In genomic region chr19:9922228-9922627, GRCm38 (mm10) we compare ENCODE assay signal across 8 mouse cellular contexts. TPM values are rescaled to one million over a fixed set of nuclear protein-coding genes. Genes with fewer than 3 reads are reported as not detected.
DNase-seq lines count a peak whose midpoint lies in the region; ATAC-seq and TF ChIP-seq lines count a peak whose summit lies in the region.

No protein-coding gene starts in this region.

- 19% methylated on average over 2 of the region's 2 CpGs for WGBS in hindbrain, embryonic 14.5 days
- 22% methylated on average over 2 of the region's 2 CpGs for whole genome bisulfite sequencing in hindbrain, embryonic 11.5 days
- 9% methylated on average over 2 of the region's 2 CpGs for WGBS in hindbrain, postnatal 0 days
- WGBS in midbrain, embryonic 16.5 days, result 7% methylated on average over 2 of the region's 2 CpGs

- H3K4me1 ChIP-seq in hindbrain, embryonic 14.5 days (replicated peaks; ENCODE audit: control insufficient read depth, insufficient read depth, low read length), result peaks cover 9% of the 10 kb centered on the region
- no peaks in the 10 kb centered on the region for H3K4me1 ChIP-seq in hindbrain, embryonic 11.5 days (replicated peaks; ENCODE audit: control insufficient read depth, insufficient read depth, low read length)
- peaks cover 15% of the 10 kb centered on the region for H3K4me1 ChIP-seq in hindbrain, postnatal 0 days (ENCODE audit: insufficient read depth, low read length)
- peaks cover 12% of the 10 kb centered on the region for H3K4me1 ChIP-seq in midbrain, embryonic 16.5 days (ENCODE audit: control insufficient read depth, insufficient read depth, low read length)

- ATAC-seq in hindbrain, embryonic 14.5 days (ENCODE audit: low FRiP score), result peak; percentile 51; the same call in 1 of the 2 replicates
- no peak for ATAC-seq in hindbrain, embryonic 11.5 days (ENCODE audit: low FRiP score)
- ATAC-seq in hindbrain, postnatal 0 days, result peak; percentile 73
- ATAC-seq in midbrain, embryonic 16.5 days, result peak; percentile 87

- H3K36me3 ChIP-seq in hindbrain, embryonic 14.5 days (replicated peaks; ENCODE audit: control insufficient read depth, insufficient read depth), result no peaks in the 10 kb centered on the region
- H3K36me3 ChIP-seq in hindbrain, embryonic 11.5 days (ENCODE audit: control insufficient read depth, insufficient read depth, low read length), result no peaks in the 10 kb centered on the region
- no peaks in the 10 kb centered on the region for H3K36me3 ChIP-seq in hindbrain, postnatal 0 days (ENCODE audit: insufficient read depth, low read length)
- H3K36me3 ChIP-seq in midbrain, embryonic 16.5 days (ENCODE audit: control insufficient read depth, insufficient read depth, low read length), result no peaks in the 10 kb centered on the region

- H3K27me3 ChIP-seq in hindbrain, embryonic 14.5 days (ENCODE audit: control insufficient read depth, insufficient read depth, low read length), result no peaks in the 10 kb centered on the region
- no peaks in the 10 kb centered on the region for H3K27me3 ChIP-seq in hindbrain, embryonic 11.5 days (ENCODE audit: control insufficient read depth, insufficient read depth, low read length)
- no peaks in the 10 kb centered on the region for H3K27me3 ChIP-seq in hindbrain, postnatal 0 days (ENCODE audit: insufficient read depth, low read length)
- no peaks in the 10 kb centered on the region for H3K27me3 ChIP-seq in midbrain, embryonic 16.5 days (ENCODE audit: control insufficient read depth, insufficient read depth, low read depth, low read length)

- no peak overlapping the region for H3K4me3 ChIP-seq in hindbrain, embryonic 14.5 days (replicated peaks; ENCODE audit: low read length)
- no peak overlapping the region for H3K4me3 ChIP-seq in hindbrain, embryonic 11.5 days (ENCODE audit: low read depth, low read length)
- no peak overlapping the region for H3K4me3 ChIP-seq in hindbrain, postnatal 0 days (ENCODE audit: low read length)
- no peak overlapping the region for H3K4me3 ChIP-seq in midbrain, embryonic 16.5 days (ENCODE audit: low read depth, low read length)

- DNase-seq in hindbrain, embryonic 14.5 days (ENCODE audit: low spot score), result peak; percentile 60
- DNase-seq in hindbrain, embryonic 11.5 days (ENCODE audit: low spot score), result no peak
- peak; percentile 79 for DNase-seq in brain, embryonic 18.5 days (ENCODE audit: low read depth, low spot score)
- DNase-seq in hindbrain, postnatal 0 days (ENCODE audit: low spot score), result peak; percentile 86
- DNase-seq in yolk sac, embryonic 10.5 days (ENCODE audit: low spot score), result no peak
- no peak for DNase-seq in thymus, postnatal 0 days (ENCODE audit: low spot score)
- DNase-seq in urinary bladder, adult 2 months (ENCODE audit: low spot score), result no peak

- peak overlapping the region; percentile 5; the same call in 1 of the 2 replicates for H3K27ac ChIP-seq in hindbrain, embryonic 14.5 days
- no peak overlapping the region for H3K27ac ChIP-seq in hindbrain, embryonic 11.5 days (ENCODE audit: low read depth, low read length)
- peak overlapping the region; percentile 66; the same call in 1 of the 2 replicates for H3K27ac ChIP-seq in hindbrain, postnatal 0 days
- H3K27ac ChIP-seq in midbrain, embryonic 16.5 days (ENCODE audit: low read length), result peak overlapping the region; percentile 65

- H3K9me3 ChIP-seq in hindbrain, embryonic 14.5 days (ENCODE audit: control insufficient read depth, low read length), result no peaks in the 10 kb centered on the region
- no peaks in the 10 kb centered on the region for H3K9me3 ChIP-seq in hindbrain, embryonic 11.5 days (ENCODE audit: control insufficient read depth, low read length)
- no peaks in the 10 kb centered on the region for H3K9me3 ChIP-seq in hindbrain, postnatal 0 days (ENCODE audit: low read length)
- H3K9me3 ChIP-seq in midbrain, embryonic 16.5 days (replicated peaks; ENCODE audit: control insufficient read depth, low read length, poor library complexity, severe bottlenecking), result no peaks in the 10 kb centered on the region

- TF ChIP-seq CTCF in hindbrain, postnatal 0 days (IDR thresholded peaks at IDR 0.05; ENCODE audit: low read depth), result 0 out of 2 replicates have a peak, but pooled peaks have one; percentile 7

- no peak overlapping the region for H3K4me2 ChIP-seq in hindbrain, embryonic 14.5 days (replicated peaks)
- H3K4me2 ChIP-seq in hindbrain, embryonic 11.5 days (replicated peaks; ENCODE audit: low read depth, low read length), result no peak overlapping the region
- H3K4me2 ChIP-seq in hindbrain, postnatal 0 days (ENCODE audit: low read depth, low read length), result no peak overlapping the region
- H3K4me2 ChIP-seq in midbrain, embryonic 16.5 days (ENCODE audit: low read length), result no peak overlapping the region

- H3K9ac ChIP-seq in hindbrain, embryonic 14.5 days, result no peak overlapping the region
- no peak overlapping the region for H3K9ac ChIP-seq in hindbrain, embryonic 11.5 days (ENCODE audit: low read depth, low read length)
- H3K9ac ChIP-seq in hindbrain, postnatal 0 days (replicated peaks; ENCODE audit: low read length), result no peak overlapping the region
- no peak overlapping the region for H3K9ac ChIP-seq in midbrain, embryonic 16.5 days (ENCODE audit: low read depth, low read length)

RNA-seq across cellular contexts. Expression of gene Incenp, which starts 22.9 kb away (rescaled TPM):
- polyA plus RNA-seq in hindbrain, embryonic 14.5 days (2014; fragmentation: Nextera tagmentation; extraction: Ambion mirVana), result 18.9 and 22.6 TPM in 2 replicates
- polyA plus RNA-seq in hindbrain, embryonic 11.5 days (2014; fragmentation: Nextera tagmentation; extraction: Ambion mirVana), result 79.7 and 82.6 TPM in 2 replicates
- total RNA-seq in hindbrain, postnatal 0 days (2014; rRNA removed), result 11.4 and 16.2 TPM in 2 replicates
- polyA plus RNA-seq in hindbrain, postnatal 0 days (2015; fragmentation: Nextera tagmentation; extraction: Ambion mirVana), result 26.4 and 27.2 TPM in 2 replicates
- polyA plus RNA-seq in midbrain, embryonic 16.5 days (2015; fragmentation: Nextera tagmentation; extraction: Ambion mirVana), result 20.0 and 22.1 TPM in 2 replicates
- polyA plus RNA-seq in thymus, postnatal 0 days (2015; fragmentation: Nextera tagmentation; extraction: Ambion mirVana), result 102 and 134 TPM in 2 replicates
- 4.9 and 7.9 TPM in 2 replicates for polyA plus RNA-seq in urinary bladder, adult 2 months (2012; rRNA removed)

RNA-seq across cellular contexts. Expression of gene Fth1, which starts 58.2 kb away (rescaled TPM):
- 1,735 and 1,844 TPM in 2 replicates for polyA plus RNA-seq in hindbrain, embryonic 14.5 days (2014; fragmentation: Nextera tagmentation; extraction: Ambion mirVana)
- 1,301 and 1,416 TPM in 2 replicates for polyA plus RNA-seq in hindbrain, embryonic 11.5 days (2014; fragmentation: Nextera tagmentation; extraction: Ambion mirVana)
- total RNA-seq in hindbrain, postnatal 0 days (2014; rRNA removed), result 301 and 443 TPM in 2 replicates
- 2,616 and 2,786 TPM in 2 replicates for polyA plus RNA-seq in hindbrain, postnatal 0 days (2015; fragmentation: Nextera tagmentation; extraction: Ambion mirVana)
- 1,587 and 1,694 TPM in 2 replicates for polyA plus RNA-seq in midbrain, embryonic 16.5 days (2015; fragmentation: Nextera tagmentation; extraction: Ambion mirVana)
- 2,555 and 2,649 TPM in 2 replicates for polyA plus RNA-seq in thymus, postnatal 0 days (2015; fragmentation: Nextera tagmentation; extraction: Ambion mirVana)
- polyA plus RNA-seq in urinary bladder, adult 2 months (2012; rRNA removed), result 2,402 and 3,491 TPM in 2 replicates

Comparison
In these comparisons a context has a peak if more than half of its experiments do, and no peak if none do; other contexts are left out.
1. DNase-seq: peak in hindbrain, embryonic 14.5 days (single experiment), brain, embryonic 18.5 days (single experiment) and hindbrain, postnatal 0 days (single experiment); none in hindbrain, embryonic 11.5 days (single experiment), yolk sac, embryonic 10.5 days (single experiment), thymus, postnatal 0 days (single experiment) and urinary bladder, adult 2 months (single experiment).